Mouse (Mus musculus): Measurements from ENCODE around the gene Htt. TPM values are rescaled to one million over a fixed set of nuclear protein-coding genes. Genes with fewer than 3 reads are reported as not detected.

The Htt gene
- total RNA-seq, 2 experiments from 2014 or later, result 81.0 to 93.8 TPM

GRCm38 (mm10) chr5:34924519-34924918 is 163.0 kb downstream of the Htt start:
- intact Hi-C loops (cut with DNase I), result no loop called here
- DNase-seq (ENCODE audit: low spot score in 2 of 2), result no peak

GRCm38 (mm10) chr5:34927648-34928047 is 166.1 kb downstream of the Htt start:
- intact Hi-C loops (cut with DNase I), result no loop called here
- no peak for DNase-seq (ENCODE audit: low spot score in 2 of 2)

GRCm38 (mm10) chr5:34930151-34930975 is 168.8 kb downstream of the Htt start:
- DNase-seq (ENCODE audit: low spot score in 2 of 2), result no peak
- intact Hi-C loops (cut with DNase I), result no loop called here

- DNase-seq (ENCODE audit: low spot score in 2 of 2), result no peak
- intact Hi-C loops (cut with DNase I), result no loop called here
These were observed 169.6 kb downstream of the Htt start for GRCm38 (mm10) chr5:34931091-34931490.

GRCm38 (mm10) chr5:34931516-34932457 is 170.2 kb downstream of the Htt start:
- no peak for DNase-seq (ENCODE audit: low spot score in 2 of 2)
- intact Hi-C loops (cut with DNase I), result no loop called here

- intact Hi-C loops (cut with DNase I), result no loop called here
- no peak for DNase-seq (ENCODE audit: low spot score in 2 of 2)
These were observed 170.9 kb downstream of the Htt start for GRCm38 (mm10) chr5:34932458-34932806.

GRCm38 (mm10) chr5:34933461-34933860 is 171.9 kb downstream of the Htt start:
- no peak for DNase-seq (ENCODE audit: low spot score in 2 of 2)
- intact Hi-C loops (cut with DNase I), result no loop called here

- no peak for DNase-seq (ENCODE audit: low spot score in 2 of 2)
- intact Hi-C loops (cut with DNase I), result no loop called here
These were observed 180.3 kb downstream of the Htt start for GRCm38 (mm10) chr5:34941710-34942470.

- no peak for DNase-seq (ENCODE audit: low spot score in 2 of 2)
- intact Hi-C loops (cut with DNase I), result no loop called here
These were observed 181.9 kb downstream of the Htt start for GRCm38 (mm10) chr5:34943428-34943827.

- peak; percentile 43 to 55 for DNase-seq (ENCODE audit: low spot score in 2 of 2)
- intact Hi-C loops (cut with DNase I), result no loop called here
These were observed 187.6 kb downstream of the Htt start, which contains the start of gene Rgs12 for GRCm38 (mm10) chr5:34948861-34949760. Gene Rgs12 (plus strand): TSS chr5:34949445.

GRCm38 (mm10) chr5:34949769-34950211 is 188.2 kb downstream of the Htt start:
- no peak for DNase-seq (ENCODE audit: low spot score in 2 of 2)
- intact Hi-C loops (cut with DNase I), result no loop called here

- intact Hi-C loops (cut with DNase I), result no loop called here
- no peak for DNase-seq (ENCODE audit: low spot score in 2 of 2)
These were observed 189.1 kb downstream of the Htt start for GRCm38 (mm10) chr5:34950486-34951160.

GRCm38 (mm10) chr5:34951161-34951834 is 189.8 kb downstream of the Htt start:
- no peak for DNase-seq (ENCODE audit: low spot score in 2 of 2)
- intact Hi-C loops (cut with DNase I), result no loop called here

GRCm38 (mm10) chr5:34954508-34954907 is 193.0 kb downstream of the Htt start:
- DNase-seq (ENCODE audit: low spot score in 2 of 2), result no peak
- intact Hi-C loops (cut with DNase I), result no loop called here

- DNase-seq (ENCODE audit: low spot score in 2 of 2), result no peak
- intact Hi-C loops (cut with DNase I), result no loop called here
These were observed 194.1 kb downstream of the Htt start for GRCm38 (mm10) chr5:34955630-34956029.

GRCm38 (mm10) chr5:34956151-34956550 is 194.6 kb downstream of the Htt start:
- DNase-seq (ENCODE audit: low spot score in 2 of 2), result no peak
- intact Hi-C loops (cut with DNase I), result no loop called here

GRCm38 (mm10) chr5:34957015-34957414 is 195.5 kb downstream of the Htt start:
- intact Hi-C loops (cut with DNase I), result no loop called here
- DNase-seq (ENCODE audit: low spot score in 2 of 2), result peak in 1 of 2 experiments; percentile 14

- intact Hi-C loops (cut with DNase I), result no loop called here
- no peak for DNase-seq (ENCODE audit: low spot score in 2 of 2)
These were observed 198.5 kb downstream of the Htt start for GRCm38 (mm10) chr5:34960021-34960420.
